Mouse (Mus musculus) ovary, postnatal 36 days (tissue): ENCODE measurements around the gene Wdr13.
"Not testable (repeated sequence)": the region's sequence is repeated elsewhere in the genome, so short reads cannot be mapped to it uniquely, and the experiment has no call there.

Source experiments
- DNase-seq: peaks from one replicate; pipeline ENCODE4 v3.0.0; 2022; ENCODE audit warnings: low spot score, mixed read lengths

Gene Wdr13

GRCm38 (mm10) chrX:8105019-8105418, 27.7 kb downstream of the Wdr13 start:
- DNase-seq = no peak

DNA sequence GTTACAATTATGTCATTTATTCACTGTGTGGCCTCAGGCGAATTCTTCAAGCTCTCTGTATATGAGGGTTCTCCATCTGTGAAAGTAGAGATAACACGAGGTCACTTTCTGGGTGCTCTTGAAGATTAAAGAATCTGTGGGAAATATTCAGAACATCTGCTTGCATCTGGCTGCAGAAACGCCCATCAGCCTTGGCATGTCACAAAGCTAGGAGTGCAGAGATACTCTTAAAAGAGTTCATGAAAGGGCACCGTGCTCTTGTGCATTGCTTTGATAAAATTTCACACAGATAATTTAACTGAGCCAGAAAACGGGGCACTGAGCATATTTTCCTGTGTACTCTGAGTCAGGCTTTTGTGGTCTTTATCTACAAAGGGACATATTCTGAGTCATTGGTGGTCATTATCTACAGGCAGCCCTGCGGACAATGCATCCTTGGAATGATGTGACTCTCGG, 30.5 kb downstream of the Wdr13 start:
- no peak for DNase-seq

GRCm38 (mm10) chrX:8101017-8101416, 31.7 kb downstream of the Wdr13 start:
- DNase-seq = no peak

GRCm38 (mm10) chrX:8099435-8099834, 33.3 kb downstream of the Wdr13 start:
- no peak for DNase-seq

- DNase-seq = peak; percentile 93
These were observed 35.9 kb downstream of the Wdr13 start for GRCm38 (mm10) chrX:8096787-8097242.

DNA sequence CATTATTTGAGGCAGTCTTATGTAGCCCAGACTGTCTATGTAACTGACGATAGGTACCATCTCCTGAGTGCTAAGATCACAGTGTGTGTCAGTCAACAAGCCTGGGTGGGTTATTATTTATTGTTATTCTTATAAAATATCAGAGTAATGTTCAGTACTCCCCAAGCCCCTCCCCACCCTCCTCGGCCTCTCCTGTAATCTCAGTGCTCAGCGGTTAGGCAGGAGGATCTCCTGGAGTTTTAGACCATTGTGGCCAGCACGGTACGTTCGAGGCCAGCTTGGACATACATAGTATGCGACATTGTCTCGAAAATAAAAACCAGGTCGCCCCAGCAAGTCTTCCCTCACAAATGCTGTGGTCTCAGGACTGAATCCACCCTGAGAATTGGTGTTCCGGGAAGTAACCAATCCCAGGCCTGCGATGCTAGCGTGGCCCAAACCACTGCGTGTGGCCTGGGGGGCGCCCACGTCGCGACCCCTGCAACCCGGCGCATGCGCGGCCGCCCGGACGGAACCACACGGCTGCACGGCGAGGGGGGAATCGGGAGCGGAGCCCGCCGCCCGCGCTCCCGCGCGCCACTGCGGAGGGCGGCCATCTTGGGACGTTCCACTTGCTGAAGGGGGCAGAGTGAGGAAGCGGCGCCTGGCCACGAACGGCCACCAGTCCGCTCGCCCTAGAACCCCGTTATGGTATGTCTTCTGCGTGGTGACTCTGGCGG, 36.5 kb downstream of the Wdr13 start:
- DNase-seq = peak; percentile 90

DNA sequence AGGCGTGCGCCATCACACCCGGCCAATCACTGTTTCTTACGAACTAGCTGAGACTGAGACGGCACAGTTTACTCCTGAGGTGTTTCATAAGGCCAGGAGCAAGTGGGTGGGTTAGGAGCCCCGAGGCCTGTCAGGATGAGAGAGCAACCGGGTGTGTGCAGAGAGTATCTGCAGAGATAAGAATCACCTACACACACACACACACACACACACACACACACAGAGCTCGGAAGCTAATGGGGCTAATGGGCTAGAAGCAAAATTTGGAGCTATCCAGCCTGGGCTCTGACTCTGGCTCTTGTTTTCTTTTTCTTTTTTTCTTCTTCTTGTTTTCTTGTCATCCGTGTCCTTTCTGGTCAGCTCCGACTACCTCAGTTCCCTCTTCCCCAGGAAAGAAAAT, 37.1 kb downstream of the Wdr13 start:
- DNase-seq = no peak

DNA sequence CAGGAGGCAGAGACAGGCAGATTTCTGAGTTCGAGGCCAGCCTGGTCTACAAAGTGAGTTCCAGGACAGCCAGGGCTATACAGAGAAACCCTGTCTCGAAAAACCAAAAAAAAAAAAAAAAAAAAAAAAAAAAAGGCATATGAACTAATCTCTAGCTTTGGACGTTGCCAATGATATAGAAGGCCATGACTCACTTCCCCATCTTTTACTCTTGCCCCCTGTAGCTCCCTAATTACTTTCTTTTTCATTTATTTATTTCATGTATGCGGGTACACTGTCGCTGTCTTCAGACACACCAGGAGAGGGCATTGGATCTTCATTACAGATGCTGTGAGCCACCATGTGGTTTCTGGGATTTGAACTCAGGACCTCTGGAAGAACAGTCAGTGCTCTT, 41.7 kb downstream of the Wdr13 start:
- DNase-seq = not testable (repeated sequence)

DNA sequence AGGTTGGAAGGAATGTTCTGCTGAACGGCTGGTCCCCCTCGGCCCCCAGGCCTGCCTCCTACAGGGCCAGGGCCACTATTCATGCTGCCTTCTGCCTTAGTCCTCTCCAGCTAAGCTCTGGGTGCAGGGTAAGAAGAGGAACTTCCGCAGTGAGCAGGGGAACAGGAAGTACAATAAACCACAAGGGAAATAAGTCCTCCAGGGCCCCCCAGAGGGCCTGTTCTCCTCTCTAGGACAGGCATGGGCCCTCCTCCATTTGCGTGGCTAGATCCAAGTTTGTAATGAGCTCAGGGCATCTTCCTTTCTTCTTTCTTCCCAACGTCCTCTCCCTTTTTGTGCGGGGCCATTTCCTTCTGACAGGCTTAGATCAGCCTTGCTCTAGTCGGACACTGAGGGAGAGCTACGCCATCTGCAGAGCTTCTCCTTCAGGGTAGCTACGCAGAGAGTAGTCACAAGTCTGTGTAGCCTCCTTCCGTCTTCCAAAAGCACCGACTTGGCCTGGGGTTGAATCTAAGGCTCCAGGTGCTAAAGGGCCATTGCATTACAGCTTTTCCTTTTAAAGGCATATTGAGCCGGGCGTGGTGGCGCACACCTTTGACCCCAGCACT, 42.2 kb downstream of the Wdr13 start, which contains the start of gene Was:
Was (minus strand) TSS at position 153 of the 608 bp plus-strand sequence.
- DNase-seq = no peak

DNA sequence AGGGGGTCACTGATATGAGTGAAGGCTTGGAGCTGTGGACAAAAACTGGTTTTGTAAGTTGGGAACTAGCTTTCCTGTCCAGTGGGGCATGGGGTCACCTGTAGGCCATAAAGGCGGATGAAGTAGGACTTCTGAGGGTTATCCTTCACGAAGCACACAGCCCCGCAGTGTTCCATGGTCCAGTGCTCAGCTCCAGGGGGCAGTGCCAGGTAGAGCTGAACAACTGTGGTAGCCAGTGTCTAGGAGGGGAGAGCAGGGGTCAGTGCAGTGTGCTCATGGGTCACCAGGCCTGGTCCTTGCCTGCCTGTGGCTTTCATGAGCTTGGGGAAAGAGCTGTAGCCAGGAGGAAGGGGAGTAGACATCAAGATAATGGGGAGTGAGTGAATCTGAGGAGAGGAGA, 42.9 kb downstream of the Wdr13 start:
- no peak for DNase-seq

DNA sequence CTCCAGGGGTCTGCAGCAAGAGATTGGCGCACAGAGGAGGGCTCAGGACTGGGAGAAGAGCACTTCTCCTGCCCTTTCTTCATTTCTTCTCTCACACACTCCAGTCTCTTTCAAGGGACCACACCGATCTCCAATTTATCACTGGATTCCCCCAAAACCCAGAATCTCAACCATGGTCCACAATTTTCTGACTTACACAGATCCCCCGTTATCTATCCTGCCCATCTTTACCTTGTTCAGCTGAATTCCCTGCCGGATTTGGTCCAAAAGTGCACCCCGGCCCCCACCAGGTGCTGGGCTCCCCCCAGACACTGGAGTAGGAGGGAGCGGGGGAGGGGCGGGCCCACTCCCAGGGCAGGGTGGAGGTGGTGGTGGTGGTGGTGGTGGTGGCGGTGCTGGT, 47.1 kb downstream of the Wdr13 start:
- no peak for DNase-seq

DNA sequence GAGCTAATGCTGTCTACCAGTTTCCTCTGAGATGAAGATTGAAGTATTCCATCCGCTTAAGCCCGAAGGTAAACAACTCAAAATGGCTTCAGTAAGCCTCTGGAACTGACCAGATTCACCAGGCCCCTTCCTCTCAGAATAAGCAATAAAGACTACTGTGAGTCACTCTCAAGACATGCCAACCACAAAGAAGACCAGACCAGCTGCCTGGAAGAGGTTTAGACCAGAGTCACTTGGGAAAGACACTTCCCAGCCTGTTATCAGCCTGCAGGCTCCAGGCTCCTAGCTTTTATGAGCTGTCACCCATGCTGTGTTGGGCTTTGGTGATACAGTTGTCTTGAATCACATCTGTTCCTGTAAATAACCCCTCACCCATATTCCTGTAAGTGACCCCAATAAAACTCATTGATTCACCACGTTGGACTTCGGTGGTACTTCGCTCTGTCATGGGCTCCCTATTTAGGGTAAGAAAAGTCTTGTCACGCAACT, 47.9 kb downstream of the Wdr13 start:
- no peak for DNase-seq

DNA sequence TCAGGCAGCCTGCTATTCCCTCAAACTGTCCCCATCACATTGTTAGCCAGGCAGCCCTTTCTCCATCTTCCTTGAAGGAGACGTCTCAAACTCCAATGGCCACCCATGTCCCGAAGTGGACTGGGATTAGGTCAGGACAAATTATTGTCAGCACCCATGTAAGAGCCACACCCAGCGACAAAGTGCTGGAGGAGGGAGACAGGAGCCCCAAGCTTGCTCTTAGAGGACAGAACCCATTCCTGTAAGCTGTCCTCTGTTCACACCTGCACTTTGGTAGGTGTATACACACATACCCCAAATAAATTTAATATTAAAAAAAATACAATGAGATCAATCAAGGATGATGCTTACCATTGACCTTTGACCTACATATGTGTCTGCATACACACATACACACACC, 57.6 kb downstream of the Wdr13 start:
- no peak for DNase-seq

- peak; percentile 89 for DNase-seq
These were observed 58.2 kb downstream of the Wdr13 start, which contains the start of gene Suv39h1 for GRCm38 (mm10) chrX:8074430-8075014. Gene Suv39h1, minus strand, starts transcription at chrX:8074760.

GRCm38 (mm10) chrX:8073881-8074429, 58.7 kb downstream of the Wdr13 start:
- DNase-seq = peak; percentile 26
